In the genomic region with DNA sequence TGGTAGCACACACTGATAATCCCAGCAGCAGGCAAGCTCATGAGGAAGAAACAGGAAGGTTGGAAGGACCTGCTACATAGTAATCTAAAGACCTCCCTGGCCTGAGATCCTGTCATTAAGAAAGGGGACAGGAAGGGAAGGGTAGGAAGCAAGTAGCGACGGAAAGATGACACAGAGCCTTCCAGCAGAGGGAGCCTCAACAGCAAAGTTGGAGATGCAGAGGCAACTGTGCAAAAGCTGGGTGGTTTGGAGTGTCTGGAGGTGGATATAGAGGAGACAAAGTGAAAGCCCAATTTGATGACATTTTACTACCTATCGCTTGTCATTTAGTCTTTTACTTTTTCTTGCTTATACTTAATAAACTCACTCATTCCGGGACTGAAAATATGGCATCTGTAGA, we compare ENCODE assay signal across 8 mouse cellular contexts. TPM values are rescaled to one million over a fixed set of nuclear protein-coding genes. Genes with fewer than 3 reads are reported as not detected.
DNase-seq lines count a peak whose midpoint lies in the region; ATAC-seq and TF ChIP-seq lines count a peak whose summit lies in the region.
"Had no signal": no experiment of that assay in that cellular context is flagged by ENCODE, and none has a peak within 500 bp of the region (broad histone marks: within the 10 kb centered on the region; RNA-seq: fewer than 3 reads in every experiment).

No protein-coding gene starts in this region.

- no peaks in the 10 kb centered on the region for H3K36me3 ChIP-seq in kidney, embryonic 14.5 days (ENCODE audit: control insufficient read depth, insufficient read depth, low read length)
- H3K36me3 ChIP-seq in CH12.LX (replicated peaks in 1 of 2; ENCODE audit: control insufficient read depth in 1 of 2, insufficient read depth in 1 of 2, low read length in 1 of 2), result no peaks in the 10 kb centered on the region
- H3K36me3 ChIP-seq: embryonic facial prominence, embryonic 15.5 days had no signal

- peak; percentile 57 for DNase-seq in kidney, adult 9 months
- peak; percentile 61 for DNase-seq in CH12.LX (ENCODE audit: extremely low read depth)
- DNase-seq in adipocyte (ENCODE audit: low spot score), result peak; percentile 69
- DNase-seq in heart, postnatal 36 days, result peak; percentile 37 to 39
- DNase-seq in lung, postnatal 25 days (ENCODE audit: low spot score), result peak; percentile 52

- peak; percentile 47 to 94 for TF ChIP-seq CTCF in CH12.LX (conservative IDR thresholded peaks at IDR 0.05 in 1 of 2, IDR thresholded peaks at IDR 0.05 in 1 of 2; ENCODE audit: low read depth in 2 of 2, low read length in 2 of 2)

- no peak for TF ChIP-seq EP300 in CH12.LX (IDR thresholded peaks at IDR 0.05; ENCODE audit: low read length)

- no peaks in the 10 kb centered on the region for H3K79me2 ChIP-seq in CH12.LX (replicated peaks; ENCODE audit: control insufficient read depth, extremely low read depth, insufficient read depth, poor library complexity, severe bottlenecking)

- 39% methylated on average over 4 of the region's 4 CpGs for WGBS in kidney, embryonic 14.5 days

- no peak overlapping the region for H3K27ac ChIP-seq in kidney, embryonic 14.5 days (ENCODE audit: low read depth, low read length)
- H3K27ac ChIP-seq in CH12.LX (ENCODE audit: insufficient read depth, low read depth), result no peak overlapping the region
- H3K27ac ChIP-seq: embryonic facial prominence, embryonic 15.5 days had no signal

- peak; percentile 93 for TF ChIP-seq RAD21 in CH12.LX (IDR thresholded peaks at IDR 0.05; ENCODE audit: low read depth, low read length)

- H3K9ac ChIP-seq in kidney, embryonic 14.5 days (ENCODE audit: low read depth, low read length), result no peak overlapping the region
- H3K9ac ChIP-seq in CH12.LX (ENCODE audit: insufficient read depth, low read depth), result no peak overlapping the region
- H3K9ac ChIP-seq: embryonic facial prominence, embryonic 15.5 days had no signal

- TF ChIP-seq POLR2A in CH12.LX (IDR thresholded peaks at IDR 0.05; ENCODE audit: low read depth, low read length), result no peak

- H3K4me1 ChIP-seq in kidney, embryonic 14.5 days (ENCODE audit: control insufficient read depth, insufficient read depth, low read length), result no peaks in the 10 kb centered on the region
- H3K4me1 ChIP-seq in CH12.LX (ENCODE audit: control insufficient read depth in 1 of 2, insufficient read depth in 2 of 2), result peaks cover 3 to 5% of the 10 kb centered on the region in 2 experiments; a peak in 3 of 4 replicates

- dilution Hi-C loops in CH12.LX (cut with MboI; ENCODE audit: extremely low pct_ligation_motif_present, extremely low pct_unique_long_range_greater_than_20kb, low sequenced_read_pairs), result no loop called here

- no peaks in the 10 kb centered on the region for H3K27me3 ChIP-seq in kidney, embryonic 14.5 days (ENCODE audit: control insufficient read depth, insufficient read depth, low read length)
- H3K27me3 ChIP-seq in CH12.LX (replicated peaks), result peaks cover 18% of the 10 kb centered on the region

- no peak overlapping the region for H3K4me3 ChIP-seq in kidney, embryonic 14.5 days (ENCODE audit: low read length)
- no peak overlapping the region for H3K4me3 ChIP-seq in CH12.LX (replicated peaks in 1 of 3; ENCODE audit: low read depth in 2 of 3, low read length in 2 of 3, poor library complexity in 1 of 3)
- H3K4me3 ChIP-seq: embryonic facial prominence, embryonic 15.5 days had no signal

- no peak overlapping the region for H3K4me2 ChIP-seq in kidney, embryonic 14.5 days (replicated peaks; ENCODE audit: low read depth, low read length)
- H3K4me2 ChIP-seq in CH12.LX (ENCODE audit: insufficient read depth, low read depth, poor library complexity, severe bottlenecking), result no peak overlapping the region
- H3K4me2 ChIP-seq: embryonic facial prominence, embryonic 15.5 days had no signal

- in situ Hi-C loops in CH12.LX (cut with MboI; ENCODE audit: low pct_ligation_motif_present, low pct_unique_long_range_greater_than_20kb, low sequenced_read_pairs), result no loop called here

- H3K9me3 ChIP-seq in kidney, embryonic 14.5 days (ENCODE audit: control insufficient read depth, low read length), result no peaks in the 10 kb centered on the region
- no peaks in the 10 kb centered on the region for H3K9me3 ChIP-seq in CH12.LX (replicated peaks; ENCODE audit: low read length)
- H3K9me3 ChIP-seq: embryonic facial prominence, embryonic 15.5 days had no signal

- no peak for ATAC-seq in kidney, embryonic 14.5 days (ENCODE audit: low FRiP score, low TSS enrichment)
- ATAC-seq in erythroid progenitor cell, adult 5-6 weeks (replicated peaks; ENCODE audit: low FRiP score, poor library complexity, severe bottlenecking), result no peak

- intact Hi-C loops in heart, postnatal 36 days (cut with DNase I), result loop anchor here (2.0 to 5.0 kb wide), 2 partner anchors 268 to 545 kb away; no protein-coding TSS in a partner anchor

TF ChIP-seq in CH12.LX, 34 proteins besides CTCF, POLR2A, EP300 and RAD21 (continues in another document):
- peak; percentile 99 for TF ChIP-seq SMC3 (IDR thresholded peaks at IDR 0.05; ENCODE audit: low read depth, low read length)
- no peak for TF ChIP-seq MYC (IDR thresholded peaks at IDR 0.05; ENCODE audit: low read depth, low read length)
- TF ChIP-seq TCF12 (IDR thresholded peaks at IDR 0.05; ENCODE audit: low read depth, low read length), result peak; percentile 23; the same call in 1 of the 2 replicates
- TF ChIP-seq CHD1 (IDR thresholded peaks at IDR 0.05; ENCODE audit: low read depth, low read length), result no peak
- no peak for TF ChIP-seq TBP (conservative IDR thresholded peaks at IDR 0.05; ENCODE audit: low read depth, low read length)
- peak; percentile 68; the same call in 1 of the 2 replicates for TF ChIP-seq MAZ (IDR thresholded peaks at IDR 0.05; ENCODE audit: low read depth, low read length)
- TF ChIP-seq HCFC1 (IDR thresholded peaks at IDR 0.05; ENCODE audit: low read depth, low read length), result no peak
- no peak for TF ChIP-seq ZNF384 (IDR thresholded peaks at IDR 0.05; ENCODE audit: low read depth, low read length)
- no peak for TF ChIP-seq MEF2A (IDR thresholded peaks at IDR 0.05; ENCODE audit: borderline replicate concordance, low read depth, low read length)
- no peak for TF ChIP-seq USF2 (conservative IDR thresholded peaks at IDR 0.05; ENCODE audit: low read depth, low read length)
- 0 out of 2 replicates have a peak, but pooled peaks have one; percentile 42 for TF ChIP-seq E2F4 (IDR thresholded peaks at IDR 0.05; ENCODE audit: insufficient replicate concordance, low read depth, low read length)
- no peak for TF ChIP-seq UBTF (IDR thresholded peaks at IDR 0.05; ENCODE audit: low read depth, low read length)
- TF ChIP-seq PAX5 (IDR thresholded peaks at IDR 0.05; ENCODE audit: low read length), result no peak
- no peak for TF ChIP-seq MAFK (IDR thresholded peaks at IDR 0.05; ENCODE audit: insufficient replicate concordance, low read length)
- TF ChIP-seq NELFE (IDR thresholded peaks at IDR 0.05; ENCODE audit: low read depth, low read length), result peak; percentile 41; the same call in 1 of the 2 replicates
- TF ChIP-seq NRF1 (IDR thresholded peaks at IDR 0.05; ENCODE audit: low read depth, low read length), result 0 out of 2 replicates have a peak, but pooled peaks have one; percentile 41
- no peak for TF ChIP-seq USF1 (IDR thresholded peaks at IDR 0.05; ENCODE audit: low read depth, low read length)
- no peak for TF ChIP-seq POLR2AphosphoS2 (IDR thresholded peaks at IDR 0.05; ENCODE audit: low read depth, low read length)
- peak; percentile 24; the same call in 1 of the 2 replicates for TF ChIP-seq IRF4 (IDR thresholded peaks at IDR 0.05; ENCODE audit: low read depth, low read length)
- no peak for TF ChIP-seq MXI1 (IDR thresholded peaks at IDR 0.05; ENCODE audit: low read depth, low read length)
- no peak for TF ChIP-seq BHLHE40 (IDR thresholded peaks at IDR 0.05; ENCODE audit: low read depth, low read length)
- TF ChIP-seq ZC3H11A (IDR thresholded peaks at IDR 0.05; ENCODE audit: low read depth, low read length), result peak; percentile 96
- no peak for TF ChIP-seq ZMIZ1 (IDR thresholded peaks at IDR 0.05; ENCODE audit: low read depth, low read length)
- no peak for TF ChIP-seq RCOR1 (conservative IDR thresholded peaks at IDR 0.05; ENCODE audit: low read depth, low read length)
- TF ChIP-seq SIN3A (IDR thresholded peaks at IDR 0.05; ENCODE audit: low read length), result peak; percentile 46; the same call in 1 of the 2 replicates
- TF ChIP-seq JUND (conservative IDR thresholded peaks at IDR 0.05; ENCODE audit: low read depth, low read length), result 0 out of 2 replicates have a peak, but pooled peaks have one; percentile 32
- TF ChIP-seq MAX (IDR thresholded peaks at IDR 0.05; ENCODE audit: low read length), result no peak
- TF ChIP-seq ZKSCAN1 (IDR thresholded peaks at IDR 0.05; ENCODE audit: borderline replicate concordance, low read depth, low read length), result no peak
- TF ChIP-seq GABPA (IDR thresholded peaks at IDR 0.05; ENCODE audit: insufficient replicate concordance, low read depth, low read length), result no peak
- TF ChIP-seq KAT2A (IDR thresholded peaks at IDR 0.05; ENCODE audit: insufficient replicate concordance, low read length), result 0 out of 2 replicates have a peak, but pooled peaks have one; percentile 8
- TF ChIP-seq ELF1 (IDR thresholded peaks at IDR 0.05; ENCODE audit: low read depth, low read length), result peak; percentile 36; the same call in 1 of the 2 replicates
- TF ChIP-seq JUN (IDR thresholded peaks at IDR 0.05; ENCODE audit: insufficient read depth, low read depth, low read length), result no peak

RNA-seq across cellular contexts. Expression of a gene that starts 19.0 kb away (rescaled TPM):
- 1.4 and 2.3 TPM in 2 replicates for polyA plus RNA-seq in kidney, embryonic 14.5 days (2014; fragmentation: Nextera tagmentation; extraction: Ambion mirVana)
- 0.50 and 0.55 TPM in 2 replicates for total RNA-seq in CH12.LX (2012; rRNA removed)
- 1.1 and 1.2 TPM in 2 replicates for total RNA-seq in CH12.LX (2014; rRNA removed)
- 1.3 and 1.4 TPM in 2 replicates for polyA plus RNA-seq in CH12.LX (2012; ENCODE audit: insufficient read length, low read depth)
- under 1 TPM in 1 of 2 experiments, not detected in 1; 0.14 TPM for total RNA-seq in heart, postnatal 36 days (2021)
- total RNA-seq in erythroid progenitor cell, adult 5-6 weeks (2015; ENCODE audit: low replicate concordance), result not detected in 2 replicates
- not detected in 2 replicates for total RNA-seq in erythroid progenitor cell, adult 5-6 weeks (2017; ENCODE audit: low replicate concordance)

RNA-seq across cellular contexts. Expression of a gene that starts 45.7 kb away (rescaled TPM):
- 19.0 and 31.0 TPM in 2 replicates for polyA plus RNA-seq in kidney, embryonic 14.5 days (2014; fragmentation: Nextera tagmentation; extraction: Ambion mirVana)
- 33.9 and 39.3 TPM in 2 replicates for total RNA-seq in CH12.LX (2012; rRNA removed)
- 56.6 and 57.6 TPM in 2 replicates for total RNA-seq in CH12.LX (2014; rRNA removed)
- 32.2 and 33.4 TPM in 2 replicates for polyA plus RNA-seq in CH12.LX (2012; ENCODE audit: insufficient read length, low read depth)
- 10 to 100 TPM; 33.7 to 34.2 TPM for total RNA-seq in heart, postnatal 36 days (2021)
- 41.1 and 46.5 TPM in 2 replicates for total RNA-seq in erythroid progenitor cell, adult 5-6 weeks (2015; ENCODE audit: low replicate concordance)
- total RNA-seq in erythroid progenitor cell, adult 5-6 weeks (2017; ENCODE audit: low replicate concordance), result 37.9 and 40.1 TPM in 2 replicates
